Mouse (Mus musculus): Measurements from ENCODE around the gene Exoc7.

The Exoc7 gene

DNA sequence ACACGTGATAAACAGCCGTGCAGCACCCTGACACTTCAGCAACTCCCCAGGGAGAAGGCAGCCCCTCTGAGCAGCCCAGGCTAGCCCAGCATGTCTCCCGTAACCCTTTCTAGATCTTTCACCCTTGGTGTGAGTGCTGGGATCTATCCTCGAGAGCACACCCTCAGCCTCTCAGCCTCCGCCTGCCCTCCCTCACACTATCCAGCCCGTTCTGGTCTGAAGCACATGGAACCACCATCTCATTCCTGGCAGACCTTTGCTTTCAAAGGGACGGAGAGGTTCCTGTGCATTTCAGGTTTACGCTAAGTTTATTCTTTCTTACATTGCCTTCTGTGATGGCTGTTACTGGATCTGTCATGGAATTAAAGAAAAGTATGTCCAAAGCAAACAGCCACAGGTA, 62.5 kb downstream of the Exoc7 start:
- no peak for DNase-seq (ENCODE audit: low read depth, low spot score)

DNA sequence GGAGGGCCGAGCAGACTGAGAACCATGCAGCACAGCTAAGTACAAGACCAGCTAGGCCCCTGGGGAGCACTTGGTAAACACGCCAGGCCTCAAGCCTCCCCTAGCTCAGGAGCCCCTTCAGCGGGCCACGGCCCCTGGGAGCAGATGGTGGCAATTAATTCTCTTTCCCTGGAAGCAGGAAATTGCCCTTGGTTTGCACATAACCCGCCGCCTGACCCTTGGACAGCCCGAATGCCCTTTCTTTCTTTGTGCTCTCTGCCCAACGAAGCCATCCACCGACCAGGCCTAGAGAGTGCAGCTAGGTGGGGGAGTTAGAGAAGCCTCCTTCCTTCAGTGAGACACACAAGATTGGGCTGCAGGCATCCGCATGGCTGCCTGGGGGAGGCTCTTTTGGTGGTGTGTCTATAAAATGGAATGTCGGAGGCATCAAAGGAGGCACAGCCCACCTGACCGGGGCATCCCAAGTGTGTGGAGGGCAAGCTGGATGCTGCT, 65.2 kb downstream of the Exoc7 start:
- DNase-seq (ENCODE audit: low read depth, low spot score): no peak

DNA sequence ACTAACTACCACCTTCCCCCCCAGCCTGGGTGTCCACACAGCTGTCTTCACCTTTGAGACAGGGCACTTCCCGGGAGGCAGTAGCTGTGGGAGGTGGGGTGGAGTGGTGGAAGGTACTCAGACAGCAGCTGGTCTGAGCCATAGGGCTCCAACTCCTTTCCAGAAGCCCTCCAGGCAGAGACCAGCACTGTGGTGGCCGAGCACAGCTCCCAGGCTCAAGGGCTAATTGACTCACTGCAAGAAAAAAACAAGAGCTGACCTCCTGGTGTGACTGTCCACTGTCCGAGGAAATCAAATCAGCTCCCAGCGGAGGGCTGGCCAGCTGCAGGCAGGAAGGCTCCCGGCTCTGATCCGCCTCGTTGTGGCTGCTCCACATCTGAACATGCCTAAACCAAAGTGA, 67.2 kb downstream of the Exoc7 start:
- DNase-seq (ENCODE audit: low read depth, low spot score): no peak

Data from R1 (cell line).